Mouse (Mus musculus): ENCODE data around the gene Il1r2.

The Il1r2 gene

DNA sequence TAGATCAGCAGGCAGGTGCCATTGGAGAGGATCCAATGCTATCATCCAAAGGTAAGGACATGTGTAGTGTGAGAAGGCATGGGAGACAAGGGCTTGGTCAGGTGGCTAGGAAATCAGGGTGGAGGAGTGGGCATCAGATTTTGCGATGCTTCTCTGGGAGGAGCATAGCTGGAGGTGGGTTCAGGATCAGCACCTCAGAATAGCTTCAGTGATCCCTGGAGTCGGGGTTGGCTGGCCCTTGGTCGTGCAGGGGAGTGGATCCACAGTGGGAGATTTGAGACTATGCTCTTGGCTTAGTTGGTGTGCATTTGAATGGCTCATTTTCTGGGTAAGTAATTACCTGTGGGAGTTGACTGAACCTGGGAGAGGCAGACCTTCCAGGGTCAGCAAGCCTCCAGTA is 59.7 kb downstream of the Il1r2 start:
- DNase-seq = no peak

DNA sequence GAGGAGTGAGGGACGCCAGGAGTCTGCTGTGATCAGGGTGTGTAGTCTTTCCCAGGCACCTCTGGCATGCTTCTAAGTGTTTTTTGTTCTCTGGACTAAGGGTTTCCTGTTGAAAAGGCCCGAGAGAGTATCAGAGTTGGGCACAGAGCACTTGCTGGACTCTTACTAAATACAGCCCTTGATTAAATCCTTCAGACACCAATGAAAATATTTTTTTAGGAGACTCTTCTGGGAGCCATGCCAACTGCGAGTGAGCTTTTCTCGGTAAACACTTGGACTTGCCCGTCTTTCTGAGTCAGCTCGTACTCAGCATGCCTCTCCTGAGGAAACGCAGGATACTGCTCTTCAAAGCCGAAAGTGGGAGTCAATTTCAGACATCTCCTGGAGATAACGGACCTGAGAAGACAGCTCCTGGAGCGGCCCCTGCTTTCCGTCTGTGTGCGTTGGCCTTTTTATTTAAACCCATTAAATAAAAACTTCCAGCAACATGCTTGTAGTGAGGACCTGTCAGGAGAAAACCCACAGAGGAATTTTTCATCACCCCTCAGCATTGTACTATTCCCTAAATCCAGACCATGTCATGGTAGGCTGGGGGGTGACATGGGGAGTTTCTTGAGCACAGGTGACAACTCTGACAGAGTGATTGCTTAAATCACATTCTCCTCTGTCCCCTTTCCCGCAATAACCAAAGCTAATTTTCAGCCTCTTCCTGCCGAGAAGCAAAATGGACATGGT is 66.1 kb downstream of the Il1r2 start:
- DNase-seq = peak; percentile 84

DNA sequence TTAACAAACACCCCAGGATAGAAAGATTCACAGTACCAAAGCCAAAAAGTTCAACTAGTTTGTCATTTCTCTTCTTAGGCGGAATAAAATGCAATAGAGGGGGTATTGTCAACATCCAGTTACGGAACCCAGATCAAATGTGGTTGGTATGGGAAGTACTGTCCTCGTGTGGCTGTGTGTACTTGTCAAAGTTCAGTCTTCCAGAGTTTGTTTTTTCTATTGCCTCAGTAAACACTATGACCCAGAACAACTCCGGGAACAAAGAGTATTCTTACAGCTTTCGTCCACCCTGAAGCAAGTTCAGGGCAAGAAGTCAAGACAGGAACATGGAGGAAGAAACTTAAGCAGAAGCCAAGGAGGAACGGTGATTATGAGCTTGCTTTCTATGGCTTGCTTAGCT is 82.2 kb downstream of the Il1r2 start:
- no peak for DNase-seq

DNA sequence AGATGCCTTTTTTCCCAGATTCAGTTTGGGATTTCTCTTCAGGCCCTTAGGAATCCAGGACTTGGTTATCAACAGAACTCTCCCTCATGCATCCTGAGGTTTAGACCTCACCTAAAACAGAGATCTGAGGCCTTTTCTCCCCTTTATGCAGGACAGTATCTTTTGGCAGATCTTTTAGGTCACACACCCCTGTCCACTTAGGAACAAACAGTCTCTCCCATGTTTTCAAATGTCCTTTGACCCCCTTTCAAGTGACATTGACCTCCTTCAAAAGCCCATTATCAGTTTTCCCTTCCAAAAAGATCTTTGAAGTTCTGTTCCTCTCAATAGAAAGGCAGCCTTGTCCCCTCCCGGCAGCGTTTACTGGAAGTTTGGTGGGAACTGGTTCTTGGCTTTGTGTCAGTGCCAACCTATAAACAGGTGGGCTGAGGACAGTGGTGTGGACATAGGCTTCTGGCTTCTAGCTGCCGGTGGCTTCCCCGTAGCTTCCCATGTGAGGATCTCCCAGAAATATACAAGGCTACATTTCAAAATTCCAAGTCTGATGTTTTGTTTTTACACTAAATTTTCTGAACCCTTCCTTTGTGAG is 89.5 kb downstream of the Il1r2 start:
- no peak for DNase-seq

DNA sequence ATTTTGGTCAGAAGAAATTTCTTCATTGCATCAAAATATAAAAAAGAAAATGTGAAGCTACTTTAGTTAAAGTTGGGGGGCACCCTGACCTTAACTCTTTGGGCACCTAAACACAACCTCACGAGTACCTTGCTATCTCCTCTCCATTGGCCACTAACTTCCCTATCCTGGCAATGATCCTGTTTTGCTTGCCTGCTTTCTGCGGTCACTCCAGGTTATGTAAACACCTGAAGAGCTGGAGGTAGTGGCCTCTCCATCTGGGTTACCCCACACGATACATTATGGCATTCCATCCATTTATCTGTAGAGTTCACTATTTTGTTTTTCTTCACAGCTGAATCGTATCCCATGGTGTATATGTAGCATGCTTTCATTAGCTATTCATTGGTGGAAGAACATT is 90.5 kb downstream of the Il1r2 start:
- no peak for DNase-seq

DNA sequence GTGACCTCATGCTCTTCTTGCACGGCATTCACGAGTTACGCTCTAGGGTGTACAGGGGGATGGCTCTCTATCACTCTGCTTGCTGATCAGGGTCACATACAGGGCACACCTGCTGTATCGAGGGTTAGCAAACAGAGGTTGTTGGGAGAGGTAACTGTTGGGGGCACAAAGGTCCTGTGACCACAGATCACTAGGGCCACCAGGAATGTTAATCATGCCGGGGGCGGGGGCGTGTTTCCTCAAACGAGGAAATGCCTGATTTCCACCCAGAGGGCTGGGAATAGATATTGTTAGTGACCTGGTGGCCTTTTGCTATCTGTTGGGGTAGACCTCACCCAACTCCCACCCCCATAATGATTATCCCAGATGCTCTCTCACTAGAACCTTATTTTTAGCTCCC is 93.7 kb downstream of the Il1r2 start:
- DNase-seq = no peak

DNA sequence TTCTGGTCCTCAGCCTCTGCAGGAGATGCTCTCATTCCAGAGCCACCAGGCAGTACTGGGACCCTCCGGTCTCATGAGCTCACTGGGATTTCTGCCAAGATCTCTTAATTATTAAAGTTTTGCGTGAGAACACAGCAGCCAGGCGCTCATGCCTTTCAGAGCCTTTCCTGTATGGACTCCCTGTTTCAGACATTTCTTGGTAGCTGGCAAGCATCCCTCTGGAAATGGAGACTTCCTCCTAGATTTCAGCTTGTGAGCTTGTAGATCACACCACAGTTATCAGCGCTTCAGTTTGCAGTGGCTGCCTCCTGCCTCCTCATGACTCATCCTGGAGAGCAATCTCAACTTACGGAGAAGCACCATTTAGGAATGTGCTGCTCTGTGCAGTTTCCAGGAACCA is 98.0 kb downstream of the Il1r2 start:
- peak; percentile 77 for DNase-seq

DNA sequence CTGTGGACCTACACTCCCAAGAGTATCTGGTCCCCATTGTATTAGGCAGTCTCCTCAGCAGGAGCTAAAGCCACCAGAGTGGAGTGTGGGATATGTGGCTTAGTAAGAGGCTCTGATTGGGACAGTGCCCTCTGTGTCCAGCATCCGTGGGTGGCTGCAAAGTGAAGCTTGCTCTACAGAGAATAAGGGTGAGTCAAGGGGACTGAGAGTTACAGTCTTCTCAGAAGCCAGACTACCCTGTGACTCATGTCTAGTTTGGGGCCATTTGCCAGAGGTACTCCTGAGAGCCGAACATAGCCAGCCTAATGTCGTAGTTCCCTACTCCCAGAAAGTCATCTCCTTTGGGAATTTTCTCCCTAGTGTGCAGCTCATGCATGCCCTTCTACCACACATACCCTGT is 100.3 kb downstream of the Il1r2 start:
- DNase-seq = no peak

All from right cerebral cortex, adult 18-20 months (tissue).